Mouse (Mus musculus) olfactory bulb, adult 2 months (tissue): ENCODE data around the gene Vpreb3.

Experiments used
- CTCF ChIP-seq: fragments of 200-500 bp; IDR thresholded peaks from 2 replicates; pipeline ENCODE4 v1.5.1; 2012; ENCODE audit warnings: low read depth, mild to moderate bottlenecking, low read length, moderate library complexity; ENCODE audit not compliant: insufficient read depth
- POLR2A ChIP-seq: fragments of 200-500 bp; IDR thresholded peaks from 2 replicates; pipeline ENCODE4 v1.6.1; 2012; ENCODE audit warnings: mild to moderate bottlenecking, low read depth, low read length, moderate library complexity; ENCODE audit not compliant: insufficient read depth

GRCm38 (mm10) chr10:75945896-75946295 lies 3.0 kb downstream of the Vpreb3 start:
- TF ChIP-seq CTCF (no peak), POLR2A (no peak)
